Mouse (Mus musculus) limb, embryonic 12.5 days (tissue): ENCODE measurements at regions not wholly inside any gene's neighbourhood (a gene's known extent, or its start where the extent isn't known, plus 50 kb on each side); places are given as distances from the start of the nearest gene placed in this dataset.

Experiments
- ATAC-seq: fragments of 200-750 bp; cut with Nextera tagmentation; 2 replicates; pipeline ENCODE4 v1.8.0; 2017; ENCODE audit warnings: low read depth, moderate TSS enrichment; ENCODE audit not compliant: insufficient number of reproducible peaks, insufficient read depth, low FRiP score, low TSS enrichment
- H3K27ac ChIP-seq: fragments of 300-500 bp; sonication (generic); 2 replicates; pipeline ENCODE4 v1.5.1; 2016; ENCODE audit warnings: mild to moderate bottlenecking, moderate library complexity
- H3K27me3 ChIP-seq: fragments of 300-500 bp; sonication (generic); 2 replicates; pipeline ENCODE4 v1.6.1; 2016; ENCODE audit warnings: mild to moderate bottlenecking, moderate library complexity
- H3K36me3 ChIP-seq: fragments of 300-500 bp; sonication (generic); 2 replicates; pipeline ENCODE4 v1.6.1; 2016; ENCODE audit warnings: mild to moderate bottlenecking, moderate library complexity
- H3K4me1 ChIP-seq: fragments of 300-500 bp; sonication (generic); replicated peaks from 2 replicates; pipeline ENCODE4 v1.6.1; 2016
- H3K4me2 ChIP-seq: fragments of 300-500 bp; sonication (generic); 2 replicates; pipeline ENCODE4 v1.6.1; 2016; ENCODE audit warnings: mild to moderate bottlenecking, moderate library complexity
- H3K4me3 ChIP-seq: fragments of 300-500 bp; sonication (generic); replicated peaks from 2 replicates; pipeline ENCODE4 v1.5.1; 2016; ENCODE audit warnings: mild to moderate bottlenecking
- H3K9ac ChIP-seq: fragments of 300-500 bp; sonication (generic); replicated peaks from 2 replicates; pipeline ENCODE4 v1.6.1; 2016; ENCODE audit warnings: mild to moderate bottlenecking, moderate library complexity
- H3K9me3 ChIP-seq: fragments of 300-500 bp; sonication (generic); 2 replicates; pipeline ENCODE4 v1.6.1; 2016; ENCODE audit warnings: mild to moderate bottlenecking, moderate library complexity
- WGBS: fragments of 180-500 bp; shearing (Covaris S2); methylation state at CpG from one replicate; pipeline ENCODE4 v1.1.7; 2016; 5-methylcytosine and 5-hydroxymethylcytosine counted together

DNA sequence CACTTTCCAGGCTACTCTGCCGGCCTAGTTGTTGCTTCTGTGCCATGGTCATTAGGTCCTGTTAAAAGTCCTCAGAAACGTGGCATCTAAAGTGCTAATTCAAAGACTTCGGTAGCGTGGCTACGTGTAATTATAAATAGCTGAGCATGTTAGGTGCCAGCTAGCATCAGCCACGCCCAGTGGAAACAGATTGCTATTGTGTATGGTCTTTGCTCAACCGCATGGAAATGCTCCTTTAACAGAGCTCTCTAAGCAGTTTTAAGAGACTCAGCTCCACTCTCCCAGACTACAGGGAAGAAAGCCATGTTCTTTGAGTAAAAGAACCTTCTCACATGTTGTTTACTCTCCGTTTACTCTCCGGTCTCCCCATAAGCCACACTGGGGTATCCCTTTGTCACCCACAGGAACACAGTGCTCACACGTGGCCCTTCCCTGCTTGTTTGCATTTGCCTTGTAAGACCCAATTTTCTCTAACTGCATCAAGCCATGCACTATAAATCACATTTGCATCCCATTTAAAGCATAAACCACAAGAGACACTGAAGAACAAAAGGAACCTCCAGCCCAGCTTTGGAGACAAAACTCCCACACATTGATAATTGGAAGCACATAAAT, 311.7 kb downstream of the Fgf10 start:
- WGBS, result 65% methylated on average over 10 of the region's 10 CpGs
- no peak overlapping the region for H3K4me3 ChIP-seq
- no peak overlapping the region for H3K9ac ChIP-seq
- ATAC-seq, result no peak
- no peaks in the 10 kb centered on the region for H3K36me3 ChIP-seq
- H3K4me1 ChIP-seq, result peaks cover 22% of the 10 kb centered on the region
- H3K4me2 ChIP-seq, result no peak overlapping the region
- H3K27ac ChIP-seq, result peak overlapping the region; percentile 79
- H3K27me3 ChIP-seq, result no peaks in the 10 kb centered on the region
- H3K9me3 ChIP-seq, result no peaks in the 10 kb centered on the region

GRCm38 (mm10) chr13:118985285-118985684, 315.7 kb downstream of the Fgf10 start:
- WGBS, result 67% methylated on average over 1 of the region's 1 CpGs
- Histone ChIP-seq H3K9me3 (no peaks in the 10 kb centered on the region), H3K9ac (no peak overlapping the region), H3K27me3 (no peaks in the 10 kb centered on the region), H3K27ac (no peak overlapping the region), H3K4me2 (no peak overlapping the region), H3K36me3 (no peaks in the 10 kb centered on the region), H3K4me1 (peaks cover 23% of the 10 kb centered on the region), H3K4me3 (no peak overlapping the region)
- ATAC-seq, result no peak

DNA sequence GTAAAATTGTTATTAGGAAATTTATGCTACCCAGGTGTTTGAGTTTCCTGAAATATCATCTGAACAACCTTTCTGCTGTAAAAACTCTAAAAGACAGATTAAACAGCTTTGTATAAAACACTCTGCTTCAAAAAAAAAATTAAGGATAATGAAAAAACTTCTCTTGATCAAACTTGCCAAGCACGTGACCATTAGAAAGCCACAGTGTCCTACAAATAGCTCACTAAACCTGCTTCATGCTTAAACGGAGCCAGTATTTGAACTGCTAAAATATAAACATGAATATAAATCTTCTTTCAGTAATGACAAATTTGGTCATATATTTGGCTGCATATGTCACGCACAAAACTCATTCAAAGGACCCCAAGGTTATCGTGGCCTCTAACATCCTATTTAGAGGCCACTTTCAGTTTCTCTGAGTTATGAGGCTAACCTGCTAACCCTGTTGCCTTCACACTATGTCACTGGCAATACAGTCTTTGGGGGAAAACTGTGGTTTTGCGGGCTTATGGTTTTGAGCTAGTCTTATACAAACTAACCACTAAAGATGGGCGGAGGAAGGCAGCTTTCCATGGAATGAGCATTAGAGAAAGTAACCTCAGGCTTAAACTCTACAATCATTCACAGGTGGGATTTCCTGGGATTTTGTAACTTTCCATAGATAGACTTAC, 355.8 kb downstream of the Fgf10 start:
- Histone ChIP-seq H3K27ac (no peak overlapping the region), H3K4me1 (no peaks in the 10 kb centered on the region), H3K4me2 (no peak overlapping the region), H3K9me3 (no peaks in the 10 kb centered on the region), H3K4me3 (no peak overlapping the region), H3K36me3 (no peaks in the 10 kb centered on the region), H3K27me3 (no peaks in the 10 kb centered on the region), H3K9ac (no peak overlapping the region)
- WGBS, result 85% methylated on average over 6 of the region's 6 CpGs
- no peak for ATAC-seq

GRCm38 (mm10) chr13:119039616-119040015, 370.0 kb downstream of the Fgf10 start:
- Histone ChIP-seq H3K9me3 (no peaks in the 10 kb centered on the region), H3K36me3 (no peaks in the 10 kb centered on the region), H3K4me1 (no peaks in the 10 kb centered on the region), H3K4me2 (no peak overlapping the region), H3K9ac (no peak overlapping the region), H3K27me3 (no peaks in the 10 kb centered on the region), H3K27ac (no peak overlapping the region), H3K4me3 (no peak overlapping the region)
- 79% methylated on average over 1 of the region's 1 CpGs for WGBS
- ATAC-seq, result no peak

DNA sequence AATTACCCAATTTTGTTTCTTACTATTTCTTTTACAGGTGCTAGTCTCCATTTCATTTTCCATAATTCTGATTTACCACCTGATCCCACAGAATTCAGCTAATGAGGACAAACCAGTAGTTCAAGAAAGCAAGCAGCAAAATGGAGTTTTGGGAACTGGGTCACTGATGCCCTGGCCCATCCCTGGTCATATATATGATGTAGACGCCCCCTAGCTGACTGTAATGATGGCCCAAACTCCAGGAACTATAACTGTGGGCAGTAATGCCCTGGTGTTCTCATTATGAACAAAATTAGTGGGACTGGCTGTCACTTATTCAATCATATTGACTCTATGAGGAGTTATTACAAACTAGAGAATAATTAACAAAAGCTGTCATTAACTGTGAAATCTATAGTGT, 375.5 kb downstream of the Fgf10 start:
- WGBS, result 70% methylated on average over 1 of the region's 1 CpGs

DNA sequence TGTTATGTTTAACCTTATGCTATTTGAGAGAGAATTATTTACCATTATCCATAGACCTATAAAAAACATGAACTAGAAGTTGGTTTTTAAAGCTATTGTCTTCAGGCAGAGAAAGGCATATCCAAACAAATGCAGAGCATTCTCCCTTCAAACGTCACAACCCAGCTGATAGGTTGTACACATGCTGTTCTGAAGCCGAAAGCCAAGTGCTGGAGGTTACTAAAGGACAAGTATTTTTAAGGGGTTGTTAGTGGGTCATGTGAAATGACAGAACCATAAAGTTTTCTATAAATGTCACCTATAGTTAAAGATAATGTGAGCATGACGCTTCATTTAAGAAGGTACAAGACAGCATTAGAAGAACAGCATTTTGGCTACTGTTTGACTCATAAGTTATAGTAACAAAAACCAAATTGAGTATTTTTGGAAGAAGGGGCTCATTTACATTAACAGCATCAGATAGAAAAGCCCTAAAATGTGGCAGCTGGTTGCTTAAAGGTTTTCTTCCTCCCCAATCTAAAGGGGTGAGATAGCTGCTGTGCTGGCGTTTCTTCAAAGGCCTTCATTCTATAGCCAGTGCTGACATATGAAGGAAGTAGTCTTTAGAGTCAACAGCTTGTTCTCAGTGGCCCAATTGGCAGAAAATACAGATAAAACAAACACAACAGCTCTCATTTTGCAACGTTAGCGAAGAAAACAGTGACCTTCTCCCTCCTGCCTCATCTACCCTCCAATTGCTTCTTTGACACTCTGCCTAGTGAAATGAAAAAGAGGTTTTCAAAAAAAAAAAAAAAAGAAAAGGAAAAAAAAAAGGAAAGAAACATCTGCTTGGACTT, 359.4 kb upstream of the Paip1 start:
- H3K36me3 ChIP-seq, result no peaks in the 10 kb centered on the region
- no peak for ATAC-seq
- H3K9ac ChIP-seq, result no peak overlapping the region
- H3K27me3 ChIP-seq, result no peaks in the 10 kb centered on the region
- no peak overlapping the region for H3K27ac ChIP-seq
- no peaks in the 10 kb centered on the region for H3K9me3 ChIP-seq
- no peak overlapping the region for H3K4me2 ChIP-seq
- no peaks in the 10 kb centered on the region; the same call in 1 of the 2 replicates for H3K4me1 ChIP-seq
- 71% methylated on average over 6 of the region's 6 CpGs for WGBS
- H3K4me3 ChIP-seq, result no peak overlapping the region

More for the DNA sequence above, 375.5 kb downstream of the Fgf10 start:
- H3K4me3 ChIP-seq, result no peak overlapping the region
- ATAC-seq, result no peak
- H3K4me2 ChIP-seq, result no peak overlapping the region
- no peaks in the 10 kb centered on the region for H3K27me3 ChIP-seq
- no peak overlapping the region for H3K27ac ChIP-seq
- no peak overlapping the region for H3K9ac ChIP-seq
- no peaks in the 10 kb centered on the region for H3K9me3 ChIP-seq
- H3K36me3 ChIP-seq, result no peaks in the 10 kb centered on the region
- no peaks in the 10 kb centered on the region for H3K4me1 ChIP-seq

GRCm38 (mm10) chr13:119069581-119069936, 358.8 kb upstream of the Paip1 start:
- H3K36me3 ChIP-seq, result no peaks in the 10 kb centered on the region
- H3K9ac ChIP-seq, result no peak overlapping the region
- H3K4me3 ChIP-seq, result no peak overlapping the region
- ATAC-seq, result no peak
- no peaks in the 10 kb centered on the region for H3K9me3 ChIP-seq
- no peak overlapping the region for H3K4me2 ChIP-seq
- WGBS, result 89% methylated on average over 7 of the region's 7 CpGs
- H3K27me3 ChIP-seq, result no peaks in the 10 kb centered on the region
- H3K4me1 ChIP-seq, result no peaks in the 10 kb centered on the region; the same call in 1 of the 2 replicates
- no peak overlapping the region for H3K27ac ChIP-seq

GRCm38 (mm10) chr13:119079243-119079642, 349.2 kb upstream of the Paip1 start:
- no peaks in the 10 kb centered on the region for H3K9me3 ChIP-seq
- no peak overlapping the region for H3K4me2 ChIP-seq
- no peak overlapping the region for H3K27ac ChIP-seq
- H3K4me1 ChIP-seq, result no peaks in the 10 kb centered on the region
- H3K4me3 ChIP-seq, result no peak overlapping the region
- H3K9ac ChIP-seq, result no peak overlapping the region
- H3K36me3 ChIP-seq, result no peaks in the 10 kb centered on the region
- H3K27me3 ChIP-seq, result no peaks in the 10 kb centered on the region
- WGBS, result 92% methylated on average over 4 of the region's 4 CpGs
- ATAC-seq, result no peak

DNA sequence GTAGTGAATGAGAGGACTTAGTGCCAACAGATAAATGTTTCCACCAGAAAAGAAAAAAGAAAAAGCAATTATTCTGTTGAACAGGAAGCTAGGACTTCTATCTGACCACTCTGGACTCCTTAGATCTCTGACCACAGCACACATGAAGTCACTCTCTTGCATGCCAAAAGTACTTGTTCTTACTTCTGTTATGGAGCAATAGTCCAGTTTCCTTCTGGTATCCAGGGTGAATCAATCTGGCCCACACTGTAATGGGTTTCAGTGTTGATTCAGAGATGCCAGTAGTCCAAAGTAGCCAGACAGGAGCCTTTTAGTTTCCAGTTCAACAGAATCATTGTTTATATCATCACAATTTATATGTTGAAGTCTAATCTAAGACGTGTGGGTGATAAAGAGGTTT, 346.7 kb upstream of the Paip1 start:
- WGBS, result 61% methylated on average over 1 of the region's 1 CpGs
- H3K4me2 ChIP-seq, result no peak overlapping the region
- ATAC-seq, result no peak
- H3K27me3 ChIP-seq, result no peaks in the 10 kb centered on the region
- H3K9me3 ChIP-seq, result no peaks in the 10 kb centered on the region
- no peak overlapping the region for H3K27ac ChIP-seq
- H3K4me3 ChIP-seq, result no peak overlapping the region
- no peaks in the 10 kb centered on the region for H3K36me3 ChIP-seq
- H3K4me1 ChIP-seq, result no peaks in the 10 kb centered on the region
- H3K9ac ChIP-seq, result no peak overlapping the region

- Histone ChIP-seq H3K9ac (no peak overlapping the region), H3K27me3 (no peaks in the 10 kb centered on the region), H3K9me3 (no peaks in the 10 kb centered on the region), H3K27ac (no peak overlapping the region), H3K4me1 (no peaks in the 10 kb centered on the region), H3K4me3 (no peak overlapping the region), H3K36me3 (no peaks in the 10 kb centered on the region), H3K4me2 (no peak overlapping the region)
- no peak for ATAC-seq
- WGBS, result 72% methylated on average over 3 of the region's 3 CpGs
Observed at GRCm38 (mm10) chr13:119117906-119118305, 310.5 kb upstream of the Paip1 start.

- Histone ChIP-seq H3K27me3 (no peaks in the 10 kb centered on the region), H3K4me3 (no peak overlapping the region), H3K4me2 (no peak overlapping the region), H3K9me3 (no peaks in the 10 kb centered on the region), H3K36me3 (no peaks in the 10 kb centered on the region), H3K4me1 (no peaks in the 10 kb centered on the region), H3K9ac (no peak overlapping the region), H3K27ac (no peak overlapping the region)
- no peak for ATAC-seq
- 76% methylated on average over 1 of the region's 1 CpGs for WGBS
Observed at GRCm38 (mm10) chr13:119118382-119118781, 310.0 kb upstream of the Paip1 start.
